Mouse (Mus musculus) myocyte (in vitro differentiated cells): ENCODE results near the gene 1700069L16Rik.

Experiments used
- E2F4 ChIP-seq: IDR thresholded peaks from one replicate; pipeline ENCODE4 v1.6.1; 2011; ENCODE audit warnings: mild to moderate bottlenecking, control low read depth, moderate library complexity; ENCODE audit not compliant: insufficient read depth
- MAX ChIP-seq: IDR thresholded peaks from one replicate; pipeline ENCODE4 v1.6.1; 2011; ENCODE audit warnings: low read depth, mild to moderate bottlenecking, control low read depth
- POLR2A ChIP-seq: IDR thresholded peaks from one replicate; pipeline ENCODE4 v1.6.1; 2011; ENCODE audit warnings: low read depth, mild to moderate bottlenecking, control low read depth, moderate library complexity; ENCODE audit not compliant: insufficient read length
- POLR2AphosphoS2 ChIP-seq: IDR thresholded peaks from one replicate; pipeline ENCODE4 v1.6.1; 2011; ENCODE audit warnings: low read depth, control low read depth; ENCODE audit not compliant: insufficient read length
- SRF ChIP-seq: IDR thresholded peaks from one replicate; pipeline ENCODE4 v1.6.1; 2011; ENCODE audit warnings: low read depth; ENCODE audit not compliant: control insufficient read depth, insufficient read length
- TCF3 ChIP-seq: IDR thresholded peaks from one replicate; pipeline ENCODE4 v1.6.1; 2011; ENCODE audit warnings: low read depth, control low read depth; ENCODE audit not compliant: insufficient read length
- USF1 ChIP-seq: IDR thresholded peaks from one replicate; pipeline ENCODE4 v1.6.1; 2011; ENCODE audit warnings: low read depth, mild to moderate bottlenecking, control low read depth, moderate library complexity

DNA sequence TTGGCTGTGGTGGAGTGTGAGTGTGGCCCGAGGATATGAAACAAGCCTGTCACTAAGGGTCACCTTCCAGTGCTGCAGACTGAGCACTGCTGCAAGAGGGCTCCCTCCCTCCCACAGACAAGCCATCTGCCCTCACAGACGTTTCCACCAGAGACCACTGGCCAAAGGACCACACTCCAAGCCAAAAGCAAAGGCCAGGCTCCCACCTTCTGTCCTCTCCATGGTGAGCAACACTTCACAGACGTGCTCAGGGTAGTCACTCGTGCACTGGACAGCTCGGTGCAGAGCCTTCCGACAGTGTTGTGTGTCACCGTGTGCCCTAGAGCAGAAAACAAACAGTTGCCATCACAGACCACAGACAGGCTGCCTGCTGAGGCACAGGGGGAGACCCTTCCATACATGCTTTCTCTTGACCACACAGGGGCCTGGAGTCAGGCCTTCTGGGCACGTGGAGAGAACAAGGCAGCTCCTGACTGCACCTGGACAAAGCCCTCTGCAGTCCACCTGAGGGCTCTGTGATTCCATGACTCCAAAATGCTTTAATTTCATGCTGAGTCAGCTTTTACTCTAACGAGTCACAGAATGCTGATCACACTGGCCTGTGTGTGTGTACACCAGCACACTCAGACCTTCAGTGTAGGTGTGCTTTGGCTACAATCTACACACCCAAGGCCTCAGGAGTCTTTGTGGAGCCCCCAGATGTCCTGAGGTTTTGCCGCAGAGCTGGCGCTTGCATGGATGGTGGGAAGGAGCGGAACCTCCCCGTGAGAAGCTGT lies 24.2 kb upstream of the 1700069L16Rik start:
- no peak for TF ChIP-seq POLR2A
- no peak for TF ChIP-seq USF1
- TF ChIP-seq MAX, result no peak
- no peak for TF ChIP-seq TCF3
- no peak for TF ChIP-seq POLR2AphosphoS2
- no peak for TF ChIP-seq SRF
- no peak for TF ChIP-seq E2F4
